In the genomic region with DNA sequence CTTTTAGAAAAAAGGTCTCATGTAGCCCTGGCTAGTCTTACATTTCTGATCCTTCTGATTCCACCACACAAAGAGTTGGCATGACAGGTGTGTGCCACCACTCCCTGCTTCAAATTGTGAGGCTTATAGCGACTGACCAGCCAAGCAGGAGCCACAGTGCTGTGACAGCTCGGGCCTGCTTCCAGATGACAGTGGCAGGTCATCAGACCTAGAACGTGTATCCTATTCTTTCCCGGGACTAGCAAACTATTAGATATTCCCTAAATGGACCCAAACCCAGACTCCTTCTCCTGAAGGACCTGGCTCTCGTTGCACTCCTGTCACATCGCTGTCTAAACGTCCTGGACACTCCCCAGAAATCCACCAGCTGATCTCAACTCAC, we compare ENCODE assay signal across 8 mouse cellular contexts. TPM values are rescaled to one million over a fixed set of nuclear protein-coding genes. Genes with fewer than 3 reads are reported as not detected.
DNase-seq lines count a peak whose midpoint lies in the region; ATAC-seq and TF ChIP-seq lines count a peak whose summit lies in the region.

No protein-coding gene starts in this region.

- TF ChIP-seq CTCF in G1E (IDR thresholded peaks at IDR 0.05; ENCODE audit: low read depth, low read length): no peak
- TF ChIP-seq CTCF in forebrain, postnatal 0 days (IDR thresholded peaks at IDR 0.05; ENCODE audit: low read depth): no peak

- peak overlapping the region; percentile 95 for H3K4me3 ChIP-seq in heart, embryonic 12.5 days
- H3K4me3 ChIP-seq in G1E (ENCODE audit: low read depth, low read length) (peak overlapping the region; percentile 87), macrophage (ENCODE audit: inconsistent target) (peak overlapping the region; percentile 69)
- peak overlapping the region; percentile 91 for H3K4me3 ChIP-seq in forebrain, postnatal 0 days (ENCODE audit: low read depth, low read length)

- no peaks in the 10 kb centered on the region for H3K27me3 ChIP-seq in heart, embryonic 12.5 days (replicated peaks)
- peaks cover 3% of the 10 kb centered on the region; the same call in 1 of the 2 replicates for H3K27me3 ChIP-seq in G1E (ENCODE audit: insufficient read depth, low read length)
- no peaks in the 10 kb centered on the region for H3K27me3 ChIP-seq in forebrain, postnatal 0 days (ENCODE audit: insufficient read depth, low read length)

- peaks cover 44% of the 10 kb centered on the region for H3K79me2 ChIP-seq in macrophage (ENCODE audit: inconsistent target)

- peak overlapping the region; percentile 91 for H3K4me2 ChIP-seq in heart, embryonic 12.5 days
- peak overlapping the region; percentile 84 for H3K4me2 ChIP-seq in forebrain, postnatal 0 days (ENCODE audit: low read depth)

- H3K36me3 ChIP-seq in heart, embryonic 12.5 days: peaks cover 20% of the 10 kb centered on the region
- H3K36me3 ChIP-seq in G1E (replicated peaks) (peaks cover 60% of the 10 kb centered on the region), macrophage (ENCODE audit: inconsistent target) (peaks cover 13% of the 10 kb centered on the region)
- peaks cover 17% of the 10 kb centered on the region for H3K36me3 ChIP-seq in forebrain, postnatal 0 days (ENCODE audit: insufficient read depth)

- WGBS in heart, embryonic 12.5 days: 17% methylated on average over 7 of the region's 7 CpGs
- WGBS in forebrain, postnatal 0 days: 22% methylated on average over 7 of the region's 7 CpGs
- 13% methylated on average over 7 of the region's 7 CpGs for WGBS in macrophage (ENCODE audit: missing documents)

- peak overlapping the region; percentile 97 for H3K27ac ChIP-seq in heart, embryonic 12.5 days (ENCODE audit: poor library complexity, severe bottlenecking)
- H3K27ac ChIP-seq in forebrain, postnatal 0 days (ENCODE audit: low read depth, low read length): peak overlapping the region; percentile 81
- H3K27ac ChIP-seq in macrophage: peak overlapping the region; percentile 83

- peaks cover 25% of the 10 kb centered on the region for H3K4me1 ChIP-seq in heart, embryonic 12.5 days (replicated peaks)
- peaks cover 36% of the 10 kb centered on the region for H3K4me1 ChIP-seq in G1E (ENCODE audit: insufficient read depth, low read depth, low read length)
- H3K4me1 ChIP-seq in forebrain, postnatal 0 days (ENCODE audit: insufficient read depth): peaks cover 13% of the 10 kb centered on the region

- ATAC-seq in heart, embryonic 12.5 days (ENCODE audit: insufficient number of reproducible peaks, low FRiP score): no peak
- no peak for ATAC-seq in G1E (ENCODE audit: extremely low read depth, insufficient number of reproducible peaks, low FRiP score, poor library complexity, severe bottlenecking)
- no peak for ATAC-seq in forebrain, postnatal 0 days

- peak overlapping the region; percentile 98 for H3K9ac ChIP-seq in heart, embryonic 12.5 days
- peak overlapping the region; percentile 90 for H3K9ac ChIP-seq in forebrain, postnatal 0 days

- H3K9me3 ChIP-seq in heart, embryonic 12.5 days (replicated peaks): no peaks in the 10 kb centered on the region
- H3K9me3 ChIP-seq in G1E (replicated peaks): no peaks in the 10 kb centered on the region
- H3K9me3 ChIP-seq in forebrain, postnatal 0 days (ENCODE audit: low read length): no peaks in the 10 kb centered on the region

- no peak for DNase-seq in heart, adult 9 months (ENCODE audit: low spot score in 2 of 2)
- no peak for DNase-seq in G1E (ENCODE audit: low spot score)
- no peak for DNase-seq in forebrain, postnatal 0 days
- DNase-seq in urinary bladder, adult 2 months (ENCODE audit: low spot score): no peak
- DNase-seq in spleen, postnatal 14 days (ENCODE audit: low spot score in 2 of 2): no peak
- DNase-seq in gastrocnemius, postnatal 4 days (ENCODE audit: low spot score in 2 of 2): no peak

RNA-seq across cellular contexts. Expression of a gene that starts 0.8 kb away (rescaled TPM):
- 126 and 130 TPM in 2 replicates for polyA plus RNA-seq in heart, embryonic 12.5 days (2016; fragmentation: Nextera tagmentation; extraction: Ambion mirVana)
- total RNA-seq in G1E (2014; fragmentation: Nextera tagmentation): 53.8 and 64.3 TPM in 2 replicates
- total RNA-seq in G1E (2017): 19.2 and 20.9 TPM in 2 replicates
- polyA plus RNA-seq in G1E (2012): 176 and 205 TPM in 2 replicates
- 103 and 105 TPM in 2 replicates for total RNA-seq in forebrain, postnatal 0 days (2014; rRNA removed)
- 261 and 275 TPM in 2 replicates for polyA plus RNA-seq in forebrain, postnatal 0 days (2015; fragmentation: Nextera tagmentation; extraction: Ambion mirVana)
- total RNA-seq in macrophage (2018; cell fraction: chromatin; rRNA removed): 10 to 100 TPM in 25 of 26 experiments, 1 to 10 TPM in 1; 7.3 to 29.2 (median 19.9) TPM
- 10 to 100 TPM; 42.4 to 81.4 (median 58.1) TPM for total RNA-seq in macrophage (2018; cell fraction: cytosol; rRNA removed)
- 10 to 100 TPM; 22.8 to 50.9 (median 31.9) TPM for total RNA-seq in macrophage (2018; cell fraction: nucleus; rRNA removed)
- polyA plus RNA-seq in macrophage (2018): 36.9 to 60.9 TPM (median 57.7 TPM) in 3 replicates
- 112 and 117 TPM in 2 replicates for polyA plus RNA-seq in urinary bladder, adult 2 months (2012; rRNA removed)
- total RNA-seq in gastrocnemius, postnatal 4 days (2021): 10 to 100 TPM; 74.0 to 81.3 TPM

RNA-seq across cellular contexts. Expression of a gene that starts 2.2 kb away (rescaled TPM):
- not detected in 2 replicates for polyA plus RNA-seq in heart, embryonic 12.5 days (2016; fragmentation: Nextera tagmentation; extraction: Ambion mirVana)
- total RNA-seq in G1E (2014; fragmentation: Nextera tagmentation) (not detected in 2 replicates), G1E (2017) (not detected in 2 replicates)
- polyA plus RNA-seq in G1E (2012) (not detected in 2 replicates), macrophage (2018) (not detected in 3 replicates)
- total RNA-seq in forebrain, postnatal 0 days (2014; rRNA removed): not detected in 2 replicates
- not detected in 2 replicates for polyA plus RNA-seq in forebrain, postnatal 0 days (2015; fragmentation: Nextera tagmentation; extraction: Ambion mirVana)
- not detected for total RNA-seq in macrophage (2018; cell fraction: chromatin; rRNA removed)
- total RNA-seq in macrophage (2018; cell fraction: cytosol; rRNA removed): under 1 TPM in 1 of 26 experiments, not detected in 25; 0.33 TPM
- not detected for total RNA-seq in macrophage (2018; cell fraction: nucleus; rRNA removed)
- polyA plus RNA-seq in urinary bladder, adult 2 months (2012; rRNA removed): not detected in 2 replicates
- 10 to 100 TPM; 80.7 to 99.3 TPM for total RNA-seq in gastrocnemius, postnatal 4 days (2021)

RNA-seq across cellular contexts. Expression of a gene that starts 18.3 kb away (rescaled TPM):
- 1.2 and 1.4 TPM in 2 replicates for polyA plus RNA-seq in heart, embryonic 12.5 days (2016; fragmentation: Nextera tagmentation; extraction: Ambion mirVana)
- total RNA-seq in G1E (2014; fragmentation: Nextera tagmentation): not detected in 2 replicates
- not detected in 2 replicates for total RNA-seq in G1E (2017)
- not detected in 2 replicates for polyA plus RNA-seq in G1E (2012)
- not detected in 2 replicates for total RNA-seq in forebrain, postnatal 0 days (2014; rRNA removed)
- polyA plus RNA-seq in forebrain, postnatal 0 days (2015; fragmentation: Nextera tagmentation; extraction: Ambion mirVana): 0.09 and 0.22 TPM in 2 replicates
- under 1 TPM in 1 of 26 experiments, not detected in 25; 0.38 TPM for total RNA-seq in macrophage (2018; cell fraction: chromatin; rRNA removed)
- total RNA-seq in macrophage (2018; cell fraction: cytosol; rRNA removed): under 1 TPM in 1 of 26 experiments, not detected in 25; 0.09 TPM
- not detected for total RNA-seq in macrophage (2018; cell fraction: nucleus; rRNA removed)
- 0.09 TPM in 1 of 3 replicates, not detected in the others for polyA plus RNA-seq in macrophage (2018)
- polyA plus RNA-seq in urinary bladder, adult 2 months (2012; rRNA removed): 1.8 and 2.4 TPM in 2 replicates
- under 1 TPM in 1 of 2 experiments, not detected in 1; 0.26 TPM for total RNA-seq in gastrocnemius, postnatal 4 days (2021)

RNA-seq across cellular contexts. Expression of a gene that starts 24.3 kb away (rescaled TPM):
- 478 and 480 TPM in 2 replicates for polyA plus RNA-seq in heart, embryonic 12.5 days (2016; fragmentation: Nextera tagmentation; extraction: Ambion mirVana)
- total RNA-seq in G1E (2014; fragmentation: Nextera tagmentation): 268 and 289 TPM in 2 replicates
- 411 and 414 TPM in 2 replicates for total RNA-seq in G1E (2017)
- polyA plus RNA-seq in G1E (2012): 516 and 719 TPM in 2 replicates
- 162 and 174 TPM in 2 replicates for total RNA-seq in forebrain, postnatal 0 days (2014; rRNA removed)
- polyA plus RNA-seq in forebrain, postnatal 0 days (2015; fragmentation: Nextera tagmentation; extraction: Ambion mirVana): 208 and 218 TPM in 2 replicates
- 100 to 1,000 TPM in 1 of 26 experiments, 10 to 100 TPM in 25; 12.4 to 109 (median 29.4) TPM for total RNA-seq in macrophage (2018; cell fraction: chromatin; rRNA removed)
- 100 to 1,000 TPM; 202 to 385 (median 291) TPM for total RNA-seq in macrophage (2018; cell fraction: cytosol; rRNA removed)
- total RNA-seq in macrophage (2018; cell fraction: nucleus; rRNA removed): 100 to 1,000 TPM in 25 of 26 experiments, 10 to 100 TPM in 1; 71.0 to 409 (median 244) TPM
- 294 to 442 TPM (median 388 TPM) in 3 replicates for polyA plus RNA-seq in macrophage (2018)
- 272 and 354 TPM in 2 replicates for polyA plus RNA-seq in urinary bladder, adult 2 months (2012; rRNA removed)
- total RNA-seq in gastrocnemius, postnatal 4 days (2021): 100 to 1,000 TPM; 527 to 538 TPM

RNA-seq across cellular contexts. Expression of a gene that starts 32.6 kb away (rescaled TPM):
- polyA plus RNA-seq in heart, embryonic 12.5 days (2016; fragmentation: Nextera tagmentation; extraction: Ambion mirVana): 422 and 442 TPM in 2 replicates
- total RNA-seq in G1E (2014; fragmentation: Nextera tagmentation) (354 and 381 TPM in 2 replicates), G1E (2017) (155 and 158 TPM in 2 replicates)
- polyA plus RNA-seq in G1E (2012) (1,000 and 1,072 TPM in 2 replicates), macrophage (2018) (662 to 966 TPM (median 875 TPM) in 3 replicates)
- total RNA-seq in forebrain, postnatal 0 days (2014; rRNA removed): 214 and 237 TPM in 2 replicates
- 416 and 435 TPM in 2 replicates for polyA plus RNA-seq in forebrain, postnatal 0 days (2015; fragmentation: Nextera tagmentation; extraction: Ambion mirVana)
- total RNA-seq in macrophage (2018; cell fraction: chromatin; rRNA removed): 100 to 1,000 TPM in 8 of 26 experiments, 10 to 100 TPM in 18; 55.0 to 130 (median 89.0) TPM
- total RNA-seq in macrophage (2018; cell fraction: cytosol; rRNA removed): 100 to 1,000 TPM; 680 to 898 (median 773) TPM
- 100 to 1,000 TPM; 152 to 391 (median 260) TPM for total RNA-seq in macrophage (2018; cell fraction: nucleus; rRNA removed)
- 399 and 409 TPM in 2 replicates for polyA plus RNA-seq in urinary bladder, adult 2 months (2012; rRNA removed)
- total RNA-seq in gastrocnemius, postnatal 4 days (2021): 100 to 1,000 TPM; 278 to 300 TPM
